Mouse (Mus musculus) A20 (cell line): ENCODE results near the gene Lifr.
A peak's percentile ranks its signal among the peaks of the same experiment; 100 is the strongest.

Experiments used
- DNase-seq: peaks from one replicate; pipeline ENCODE4 v3.0.0-alpha.2; 2011; ENCODE audit warnings: low read depth, low spot score

The Lifr gene

DNA sequence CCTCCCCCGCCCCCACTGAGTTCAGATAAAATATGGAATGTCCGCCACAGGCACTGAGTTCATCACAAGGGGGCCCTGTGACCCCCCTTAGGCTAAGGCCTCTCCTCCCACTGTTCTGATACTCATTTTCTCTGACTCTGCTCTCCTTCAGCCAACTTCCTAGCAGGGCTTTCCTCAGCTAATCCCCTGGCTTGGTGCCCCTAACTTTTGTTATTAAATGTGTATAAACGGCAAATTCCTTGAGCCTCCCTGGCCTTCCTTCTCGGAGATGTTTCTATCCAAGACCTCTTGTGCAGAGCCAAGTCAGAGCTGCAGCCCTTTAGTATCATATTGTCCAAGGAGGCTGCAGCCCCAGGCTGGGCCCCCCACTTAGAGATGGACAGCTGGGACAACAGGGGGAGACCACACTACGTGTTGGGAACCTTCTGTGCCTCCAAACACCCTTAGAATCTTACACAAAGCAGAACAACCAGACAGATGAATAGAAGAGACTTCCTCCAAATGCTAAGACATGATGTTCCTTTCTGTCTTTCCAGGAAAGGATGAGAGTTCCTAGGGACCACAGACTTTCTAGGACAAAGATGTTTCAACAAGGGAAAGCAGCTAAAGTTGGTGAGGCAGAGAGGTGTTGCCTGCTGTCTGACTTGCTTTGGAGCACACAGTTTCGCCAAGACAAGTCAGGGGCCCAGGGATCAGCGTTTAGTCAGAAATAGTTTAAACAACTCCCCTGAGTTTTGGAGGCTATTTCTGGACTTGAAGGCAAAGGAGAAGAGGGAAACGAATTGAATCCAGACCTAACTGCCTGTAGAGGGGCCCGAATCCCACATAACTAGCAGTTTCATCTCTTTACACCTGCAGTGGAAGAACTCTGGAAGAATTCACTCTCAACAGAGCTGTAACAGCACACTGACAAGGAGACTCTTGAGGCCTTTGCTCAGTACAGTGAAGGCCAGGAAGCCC, 111.3 kb downstream of the Lifr start:
- no peak for DNase-seq

DNA sequence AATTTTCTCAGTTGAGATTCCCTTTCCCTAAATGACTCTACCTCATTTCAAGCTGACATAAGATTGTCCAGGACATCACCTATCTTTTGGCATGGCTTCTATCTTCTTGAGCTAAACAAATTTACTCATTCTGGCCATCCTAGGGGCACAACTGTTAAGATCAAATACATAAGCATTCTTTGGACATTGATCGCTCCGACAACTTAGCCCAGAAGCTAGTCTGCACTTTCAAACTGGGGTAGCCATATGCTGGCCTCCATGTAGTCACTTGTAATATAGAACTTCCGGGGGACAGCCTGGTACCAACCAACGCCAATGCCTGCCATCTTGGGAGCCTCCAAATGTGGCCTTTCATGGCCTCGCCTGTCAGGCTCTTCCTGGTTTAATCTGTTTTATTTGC, 112.6 kb downstream of the Lifr start:
- no peak for DNase-seq

- no peak for DNase-seq
Observed at GRCm38 (mm10) chr15:7203606-7204330, 113.4 kb downstream of the Lifr start.

DNA sequence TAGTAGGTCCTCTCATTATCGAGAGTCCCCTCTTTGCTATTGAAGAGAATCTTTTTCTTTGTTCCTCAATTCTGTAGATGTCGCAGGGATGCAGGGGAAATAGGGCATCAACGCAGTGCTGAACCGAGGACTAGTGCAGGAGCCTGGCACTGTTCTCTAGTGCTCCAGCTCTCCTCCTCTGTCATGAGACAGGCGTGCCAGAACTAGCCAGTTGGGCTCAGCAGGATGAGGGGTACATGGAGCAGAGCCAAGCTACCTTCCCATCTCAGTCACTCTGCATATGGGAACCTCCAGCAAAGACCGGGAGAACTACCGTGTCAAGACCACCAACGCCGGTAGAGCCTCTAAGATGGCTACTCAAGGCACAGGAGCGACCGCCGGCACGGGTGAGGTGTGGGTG, 114.5 kb downstream of the Lifr start:
- no peak for DNase-seq

GRCm38 (mm10) chr15:7206110-7206509, 115.7 kb downstream of the Lifr start:
- no peak for DNase-seq

GRCm38 (mm10) chr15:7207292-7207691, 116.9 kb downstream of the Lifr start:
- no peak for DNase-seq

- DNase-seq, result no peak
Observed at GRCm38 (mm10) chr15:7208180-7208579, 117.8 kb downstream of the Lifr start.

DNA sequence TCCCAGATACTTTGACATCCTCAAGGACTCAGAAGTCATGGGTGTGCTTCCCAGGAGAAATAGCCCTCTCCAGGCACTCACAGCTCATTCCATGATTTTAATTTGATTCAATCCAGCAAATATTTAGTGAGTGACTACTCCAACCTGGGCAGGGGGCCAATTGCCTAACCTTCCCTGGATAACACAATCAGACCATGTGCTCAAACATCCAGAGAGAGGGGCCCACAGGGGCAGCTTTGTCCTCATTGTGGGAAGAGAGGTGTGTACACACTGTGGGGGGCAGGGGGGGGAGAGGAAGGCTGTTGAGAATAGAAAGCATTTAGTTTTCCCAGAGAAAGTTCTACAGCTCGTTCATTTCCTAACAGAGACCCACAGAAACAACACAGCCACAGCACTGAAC, 123.3 kb downstream of the Lifr start:
- DNase-seq, result no peak

DNA sequence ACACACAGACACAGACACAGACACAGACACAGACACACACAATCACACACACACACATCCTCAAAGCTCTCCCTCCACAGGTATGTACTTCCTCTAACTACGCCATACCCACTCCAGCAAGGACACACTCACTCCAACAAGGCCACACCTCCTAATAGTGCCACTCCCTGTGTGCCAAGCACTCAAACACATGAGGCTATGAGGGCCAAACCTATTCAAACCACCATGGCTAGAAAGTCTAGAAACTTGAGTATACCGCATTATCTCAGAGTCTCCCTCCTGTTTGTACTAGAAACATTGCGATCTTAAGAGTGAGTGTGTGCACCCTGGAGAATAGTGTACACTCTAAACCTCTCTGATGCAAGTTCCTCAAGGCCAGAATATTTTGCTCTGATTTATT, 125.4 kb downstream of the Lifr start:
- no peak for DNase-seq

DNA sequence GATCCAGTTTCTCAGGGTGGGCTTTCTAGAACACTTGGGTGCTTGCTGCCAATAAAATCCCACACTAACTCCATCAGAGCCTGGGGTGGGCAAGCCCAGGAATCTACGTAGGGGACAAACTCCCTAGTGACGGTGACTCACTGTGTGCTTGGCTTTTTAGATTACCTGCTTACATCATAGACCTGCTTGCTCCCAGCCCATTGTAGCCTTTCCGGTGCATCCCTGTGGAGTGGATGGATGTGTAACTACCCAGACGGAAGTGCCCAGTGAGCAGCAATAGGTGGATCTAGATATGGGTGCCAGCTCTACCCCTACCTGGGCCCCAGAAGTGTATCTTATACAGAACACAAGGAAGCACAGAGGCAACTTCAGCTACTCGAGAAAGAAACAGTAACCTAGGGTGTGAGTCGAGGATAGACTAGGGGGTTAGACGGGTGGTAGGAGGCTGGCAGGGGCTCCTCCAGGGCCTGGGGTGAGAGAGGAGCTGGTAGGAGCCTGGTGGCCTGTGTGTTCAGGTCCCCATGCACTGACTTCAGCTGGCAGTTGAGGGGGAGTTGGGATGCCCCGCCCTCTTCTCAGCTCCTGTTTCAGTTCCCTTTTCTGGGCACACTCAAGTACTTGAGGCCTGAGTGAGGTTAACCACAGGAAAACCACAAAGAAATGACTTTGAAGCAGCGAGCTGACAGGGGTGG, 126.3 kb downstream of the Lifr start:
- peak; percentile 89 for DNase-seq

DNA sequence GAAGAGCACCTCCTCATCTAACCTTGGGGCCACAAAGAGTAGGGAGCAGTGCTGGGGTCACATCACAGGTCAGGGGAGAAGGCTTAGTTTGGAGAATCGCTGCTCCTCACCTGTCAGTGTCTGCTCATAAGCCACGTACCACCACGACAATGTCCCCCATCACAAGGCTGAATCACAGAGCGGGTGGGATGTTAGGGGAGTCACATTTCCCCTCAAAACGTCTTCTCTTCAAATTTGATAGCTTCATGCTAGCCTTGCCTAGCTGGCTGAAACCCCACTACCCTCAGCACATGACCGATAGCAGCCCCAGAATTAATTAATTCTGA, 126.8 kb downstream of the Lifr start:
- no peak for DNase-seq

- no peak for DNase-seq
Observed at GRCm38 (mm10) chr15:7222809-7223208, 132.4 kb downstream of the Lifr start.

DNA sequence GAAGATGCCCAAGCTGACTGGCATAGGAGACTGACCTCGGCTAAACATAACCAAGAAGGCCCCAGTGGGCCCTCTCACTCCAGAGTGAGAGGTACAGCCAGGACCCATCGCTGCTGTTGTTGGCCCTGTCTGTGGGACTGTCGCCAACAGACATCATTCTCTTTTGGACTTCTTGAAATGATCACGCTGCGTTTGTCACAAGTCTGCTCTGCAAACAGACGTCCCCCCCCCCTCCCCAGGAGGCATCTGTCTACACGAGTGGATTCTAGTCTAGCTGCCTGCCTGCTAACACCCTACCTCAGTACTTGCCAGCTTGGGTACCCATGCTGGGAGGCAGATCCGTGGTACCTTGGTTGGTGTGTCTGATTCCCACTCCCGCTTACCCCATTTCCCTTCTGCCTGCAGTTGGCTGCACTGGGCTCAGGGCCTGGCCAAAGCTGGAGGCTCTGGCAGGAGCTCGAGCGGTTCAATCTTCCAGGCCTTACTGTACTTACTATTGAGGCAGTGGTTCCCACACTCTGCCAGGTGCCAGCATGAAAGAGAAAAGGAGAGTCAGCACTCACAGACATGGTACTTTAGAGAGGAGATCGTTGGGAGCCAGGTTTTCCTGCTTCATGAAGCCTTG, 133.8 kb downstream of the Lifr start:
- no peak for DNase-seq

GRCm38 (mm10) chr15:7226225-7226624, 135.8 kb downstream of the Lifr start:
- DNase-seq, result peak; percentile 74

- no peak for DNase-seq
Observed at GRCm38 (mm10) chr15:7233393-7234090, 143.1 kb downstream of the Lifr start.

DNA sequence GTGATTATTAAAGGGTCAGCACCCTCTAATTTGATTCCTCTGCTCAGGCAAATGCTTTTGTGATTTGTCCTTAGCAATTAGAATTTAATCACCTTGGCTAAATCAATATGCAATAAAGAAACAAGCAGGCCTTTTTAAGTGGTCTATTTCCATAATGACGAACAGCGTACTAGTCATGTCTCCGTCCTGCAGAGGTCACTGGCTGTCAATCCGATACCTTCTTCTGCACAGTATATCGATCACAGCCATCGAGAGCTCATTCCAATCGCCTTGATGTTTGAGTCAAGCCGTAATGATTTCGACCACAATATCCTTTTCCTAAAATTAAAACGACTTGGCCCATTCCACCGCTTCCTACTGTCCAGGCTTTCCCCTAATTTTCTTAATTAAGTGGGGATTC, 149.5 kb downstream of the Lifr start:
- no peak for DNase-seq

DNA sequence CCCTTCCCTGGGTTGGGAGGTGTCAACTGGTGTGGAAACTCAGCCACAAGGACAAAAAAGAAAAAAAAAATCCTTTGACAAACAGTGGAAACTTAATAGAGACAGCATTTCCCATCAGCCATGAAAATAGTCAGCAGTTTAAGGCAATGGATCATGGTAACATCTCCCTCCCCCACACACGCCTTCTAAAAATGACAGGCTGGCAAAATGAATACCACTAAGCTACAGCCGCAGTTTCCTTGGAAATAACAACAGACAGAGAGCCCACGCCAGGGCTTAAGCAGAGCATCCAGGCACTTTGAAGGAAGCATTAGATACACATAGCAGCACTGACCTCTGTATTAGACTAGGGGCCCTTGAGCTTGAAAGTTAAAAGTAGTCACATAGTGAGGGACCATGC, 150.5 kb downstream of the Lifr start:
- DNase-seq, result no peak

GRCm38 (mm10) chr15:7242161-7242850, 151.9 kb downstream of the Lifr start:
- no peak for DNase-seq
